Mouse (Mus musculus): Measurements from ENCODE around the gene Iqcj.

DNA sequence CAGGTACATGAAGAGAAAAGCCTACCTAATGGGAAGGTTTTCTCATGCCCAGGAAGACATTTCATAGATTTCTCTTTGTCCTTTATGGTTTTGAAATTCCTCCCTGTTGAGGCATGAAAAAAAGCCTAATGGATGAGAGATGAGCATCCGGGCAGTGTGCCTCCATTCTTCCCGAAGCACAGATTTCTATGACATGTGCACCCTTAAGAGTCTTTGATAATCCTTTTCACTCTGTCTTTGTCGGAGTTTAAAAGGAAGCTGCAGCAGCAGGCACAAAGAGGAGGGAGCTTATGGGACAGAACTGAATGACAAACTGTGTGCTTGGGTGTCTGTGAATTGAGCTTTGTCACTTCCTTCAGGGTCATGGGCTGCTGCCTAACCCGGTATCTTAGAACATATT is 127.4 kb downstream of the Iqcj start:
- TF ChIP-seq GATA1 (IDR thresholded peaks at IDR 0.05; ENCODE audit: borderline replicate concordance, low read length) (no peak), FLI1 (IDR thresholded peaks at IDR 0.05; ENCODE audit: low read length) (no peak)

Measured in megakaryocyte, embryonic 14.5 days (primary cell).